Mouse (Mus musculus) cerebellum, adult 2 months (tissue): ENCODE data around the gene Agap1.

ENCODE experiments used
- CTCF ChIP-seq: fragments of 200-500 bp; IDR thresholded peaks from 2 replicates; pipeline ENCODE4 v1.5.1; 2011; ENCODE audit warnings: low read depth, mild to moderate bottlenecking, control low read depth, low read length, moderate library complexity, borderline replicate concordance; ENCODE audit not compliant: insufficient read depth
- POLR2A ChIP-seq: fragments of 200-500 bp; IDR thresholded peaks from 2 replicates; pipeline ENCODE4 v1.6.1; 2011; ENCODE audit warnings: low read length, control low read depth, borderline replicate concordance; ENCODE audit not compliant: insufficient read depth

DNA sequence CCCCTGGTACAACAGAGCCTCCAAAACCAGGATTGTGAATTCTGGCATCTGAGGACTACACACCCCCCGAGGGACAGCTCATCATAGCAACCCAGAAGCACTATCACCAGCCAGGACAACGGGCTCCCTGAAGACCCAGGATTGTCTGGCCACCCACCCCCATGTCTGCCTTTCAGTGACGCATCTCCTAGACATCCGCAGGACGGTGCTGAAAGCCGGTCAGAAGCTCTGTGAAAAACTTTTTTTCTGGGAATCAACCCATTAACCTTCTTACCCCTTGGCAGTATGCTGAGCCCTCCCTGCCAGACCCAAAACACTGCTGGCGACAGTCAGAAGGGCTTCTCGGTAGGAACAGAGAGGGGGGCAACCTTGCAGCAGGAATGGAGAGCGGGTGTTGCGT is 426.2 kb downstream of the Agap1 start:
- TF ChIP-seq CTCF (no peak), POLR2A (no peak)
